Mouse (Mus musculus): ENCODE measurements around the gene Rexo1.

Rexo1 gene

GRCm38 (mm10) chr10:80559431-80559830 is 1.9 kb downstream of the Rexo1 start:
- intact Hi-C loops (cut with DNase I): loop anchor here (5.0 kb wide), 2 partner anchors 52 to 182 kb away; no protein-coding TSS in a partner anchor

GRCm38 (mm10) chr10:80557346-80557965 is 3.9 kb downstream of the Rexo1 start:
- intact Hi-C loops (cut with DNase I): loop anchor here (2.0 to 5.0 kb wide), 3 partner anchors 50 to 180 kb away; no protein-coding TSS in a partner anchor

GRCm38 (mm10) chr10:80553997-80554396 is 7.4 kb downstream of the Rexo1 start:
- intact Hi-C loops (cut with DNase I): no loop called here

GRCm38 (mm10) chr10:80553575-80553974 is 7.8 kb downstream of the Rexo1 start:
- intact Hi-C loops (cut with DNase I): no loop called here

GRCm38 (mm10) chr10:80552364-80552763 is 9.0 kb downstream of the Rexo1 start:
- intact Hi-C loops (cut with DNase I): no loop called here

GRCm38 (mm10) chr10:80549279-80549678 is 12.1 kb downstream of the Rexo1 start:
- intact Hi-C loops (cut with DNase I): no loop called here

GRCm38 (mm10) chr10:80548428-80549006 is 12.8 kb downstream of the Rexo1 start:
- intact Hi-C loops (cut with DNase I): no loop called here

GRCm38 (mm10) chr10:80547539-80547938 is 13.8 kb downstream of the Rexo1 start:
- intact Hi-C loops (cut with DNase I): no loop called here

- intact Hi-C loops (cut with DNase I): no loop called here
Measured at GRCm38 (mm10) chr10:80546945-80547344, 14.4 kb downstream of the Rexo1 start.

- intact Hi-C loops (cut with DNase I): no loop called here
Measured at GRCm38 (mm10) chr10:80545590-80545989, 15.8 kb downstream of the Rexo1 start.

GRCm38 (mm10) chr10:80543873-80544272 is 17.5 kb downstream of the Rexo1 start:
- intact Hi-C loops (cut with DNase I): no loop called here

- intact Hi-C loops (cut with DNase I): no loop called here
Measured at GRCm38 (mm10) chr10:80539493-80539892, 21.9 kb downstream of the Rexo1 start.

GRCm38 (mm10) chr10:80538710-80539394 is 22.5 kb downstream of the Rexo1 start, which contains the start of gene Atp8b3:
TSS of gene Atp8b3 (minus strand) at chr10:80539124.
- intact Hi-C loops (cut with DNase I): no loop called here

GRCm38 (mm10) chr10:80538180-80538579 is 23.2 kb downstream of the Rexo1 start:
- intact Hi-C loops (cut with DNase I): no loop called here

- intact Hi-C loops (cut with DNase I): no loop called here
Measured at GRCm38 (mm10) chr10:80535711-80536110, 25.6 kb downstream of the Rexo1 start.

GRCm38 (mm10) chr10:80535071-80535470 is 26.3 kb downstream of the Rexo1 start:
- intact Hi-C loops (cut with DNase I): no loop called here

- intact Hi-C loops (cut with DNase I): no loop called here
Measured at GRCm38 (mm10) chr10:80533704-80534103, 27.7 kb downstream of the Rexo1 start.

- intact Hi-C loops (cut with DNase I): no loop called here
Measured at GRCm38 (mm10) chr10:80532783-80533182, 28.6 kb downstream of the Rexo1 start.

GRCm38 (mm10) chr10:80526172-80526571 is 35.2 kb downstream of the Rexo1 start:
- intact Hi-C loops (cut with DNase I): no loop called here

GRCm38 (mm10) chr10:80523299-80523698 is 38.1 kb downstream of the Rexo1 start:
- intact Hi-C loops (cut with DNase I): no loop called here

- intact Hi-C loops (cut with DNase I): no loop called here
Measured at GRCm38 (mm10) chr10:80519287-80519686, 42.1 kb downstream of the Rexo1 start.

GRCm38 (mm10) chr10:80513739-80514138 is 47.6 kb downstream of the Rexo1 start:
- intact Hi-C loops (cut with DNase I): no loop called here

Data from adrenal gland (tissue).